Mouse (Mus musculus) cerebellum, adult 2 months (tissue): ENCODE results near the gene Meltf. TPM values are rescaled to one million over a fixed set of nuclear protein-coding genes. Genes with fewer than 3 reads are reported as not detected.
"Not testable (repeated sequence)": the region's sequence is repeated elsewhere in the genome, so short reads cannot be mapped to it uniquely, and the experiment has no call there.

ENCODE experiments used
- DNase-seq, 2 experiments: peaks; one replicate each; pipeline ENCODE4 v3.0.0; 2021
- H3K27ac ChIP-seq: fragments of 200-500 bp; 2 replicates; pipeline ENCODE4 v1.5.1; 2012; ENCODE audit warnings: low read length, control low read depth, inconsistent platforms; ENCODE audit not compliant: insufficient read depth
- H3K27me3 ChIP-seq: fragments of 200-500 bp; 2 replicates; pipeline ENCODE4 v1.6.1; 2012; ENCODE audit warnings: inconsistent platforms, mild to moderate bottlenecking, low read length, moderate library complexity; ENCODE audit not compliant: control insufficient read depth, insufficient read depth
- H3K4me1 ChIP-seq: fragments of 200-500 bp; 2 replicates; pipeline ENCODE4 v1.6.1; 2011; ENCODE audit warnings: low read length; ENCODE audit not compliant: control insufficient read depth, insufficient read depth
- H3K4me3 ChIP-seq: fragments of 200-500 bp; replicated peaks from 2 replicates; pipeline ENCODE3; 2011; ENCODE audit warnings: mild to moderate bottlenecking, low read depth, low read length, control low read depth; ENCODE audit not compliant: insufficient read depth
- CTCF ChIP-seq: fragments of 200-500 bp; IDR thresholded peaks from 2 replicates; pipeline ENCODE4 v1.5.1; 2011; ENCODE audit warnings: low read depth, mild to moderate bottlenecking, control low read depth, low read length, moderate library complexity, borderline replicate concordance; ENCODE audit not compliant: insufficient read depth
- POLR2A ChIP-seq: fragments of 200-500 bp; IDR thresholded peaks from 2 replicates; pipeline ENCODE4 v1.6.1; 2011; ENCODE audit warnings: low read length, control low read depth, borderline replicate concordance; ENCODE audit not compliant: insufficient read depth
- WGBS: fragments of 180-500 bp; shearing (Covaris S2); methylation state at CpG from one replicate; pipeline ENCODE4 v1.1.7; 2018; 5-methylcytosine and 5-hydroxymethylcytosine counted together
- polyA plus RNA-seq: library from polyadenylated mRNA; depleted of rRNA; stranded (reverse); fragments of >200 nt; gene quantifications from 2 replicates; pipeline ENCODE4 v1.2.3, GENCODE M21; 2012; rRNA removed

The Meltf gene
- polyA plus RNA-seq, 1 experiment = 0.75 TPM

GRCm38 (mm10) chr16:31940586-31940985, 62.0 kb downstream of the Meltf start:
- Histone ChIP-seq H3K27me3 (no peaks in the 10 kb centered on the region), H3K4me1 (peaks cover 17% of the 10 kb centered on the region), H3K4me3 (no peak overlapping the region), H3K27ac (no peak overlapping the region)
- TF ChIP-seq CTCF = no peak
- no peak for TF ChIP-seq POLR2A
- 79% methylated on average over 2 of the region's 2 CpGs for WGBS
- no peak for DNase-seq

DNA sequence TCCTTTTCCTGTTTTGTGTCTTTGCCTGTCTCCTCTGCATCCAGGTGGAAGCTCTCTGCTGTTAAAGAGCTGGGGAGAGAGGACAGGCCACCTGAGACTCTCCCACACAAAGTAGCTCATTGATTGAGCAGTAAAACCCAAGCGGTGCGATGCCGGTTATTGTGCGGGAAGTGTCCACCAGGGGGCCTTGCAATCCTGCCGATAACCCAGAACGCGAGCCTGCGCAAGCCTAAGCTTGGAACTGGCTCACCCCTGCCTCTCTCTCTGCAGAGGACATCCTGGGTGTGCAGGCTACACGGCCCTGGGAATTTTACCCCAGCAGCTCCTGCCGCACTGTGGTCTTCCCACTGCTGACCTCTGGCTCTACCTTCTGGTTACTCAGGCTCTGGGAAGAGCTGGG, 65.4 kb downstream of the Meltf start:
- H3K4me3 ChIP-seq = no peak overlapping the region
- 2% methylated on average over 10 of the region's 10 CpGs for WGBS
- TF ChIP-seq CTCF (peak; percentile 70; the same call in 1 of the 2 replicates), POLR2A (no peak)
- H3K4me1 ChIP-seq = peaks cover 26% of the 10 kb centered on the region
- DNase-seq = peak; percentile 75 to 83
- no peaks in the 10 kb centered on the region for H3K27me3 ChIP-seq
- H3K27ac ChIP-seq = no peak overlapping the region

- DNase-seq = peak; percentile 31 to 37
- H3K27me3 ChIP-seq = no peaks in the 10 kb centered on the region
- 23% methylated on average over 12 of the region's 12 CpGs for WGBS
- H3K4me1 ChIP-seq = peaks cover 26% of the 10 kb centered on the region
- H3K27ac ChIP-seq = no peak overlapping the region
- no peak for TF ChIP-seq POLR2A
- no peak for TF ChIP-seq CTCF
- H3K4me3 ChIP-seq = no peak overlapping the region
Measured at GRCm38 (mm10) chr16:31944698-31945255, 66.2 kb downstream of the Meltf start.

GRCm38 (mm10) chr16:31945372-31945771, 66.8 kb downstream of the Meltf start:
- no peak for TF ChIP-seq POLR2A
- TF ChIP-seq CTCF = no peak
- H3K27me3 ChIP-seq = no peaks in the 10 kb centered on the region
- H3K4me1 ChIP-seq = peaks cover 26% of the 10 kb centered on the region

GRCm38 (mm10) chr16:31945986-31946385, 67.4 kb downstream of the Meltf start:
- WGBS = 82% methylated on average over 6 of the region's 6 CpGs
- not testable (repeated sequence) for H3K27me3 ChIP-seq, DNase-seq, H3K27ac ChIP-seq, H3K4me3 ChIP-seq
- peaks cover 26% of the 10 kb centered on the region for H3K4me1 ChIP-seq

More at GRCm38 (mm10) chr16:31945372-31945771, 66.8 kb downstream of the Meltf start:
- 81% methylated on average over 6 of the region's 6 CpGs for WGBS
- H3K27ac ChIP-seq = no peak overlapping the region
- no peak for DNase-seq
- H3K4me3 ChIP-seq = no peak overlapping the region

DNA sequence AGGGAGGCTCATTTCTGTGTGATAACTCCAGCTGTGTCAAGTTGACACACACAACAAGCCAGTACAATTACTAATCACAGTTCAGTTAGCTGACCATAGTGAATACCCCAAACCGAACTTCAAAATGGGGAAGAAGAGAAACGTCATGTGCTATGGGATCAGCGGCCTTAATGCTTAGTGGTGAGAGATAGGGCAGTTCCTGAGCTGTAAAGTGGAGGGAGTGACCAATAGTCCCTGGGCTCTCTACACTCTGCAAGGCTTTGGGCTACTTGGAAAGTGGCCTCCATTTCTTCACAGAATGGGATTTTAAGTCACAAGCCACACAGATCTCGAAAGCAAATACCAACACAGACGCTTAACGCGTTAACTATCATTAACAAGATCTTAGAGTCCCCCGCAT, 68.7 kb downstream of the Meltf start:
- TF ChIP-seq CTCF = no peak
- Histone ChIP-seq H3K4me1 (peaks cover 26% of the 10 kb centered on the region), H3K27me3 (no peaks in the 10 kb centered on the region), H3K27ac (no peak overlapping the region; the same call in 1 of the 2 replicates), H3K4me3 (peak overlapping the region; percentile 91)
- 28% methylated on average over 8 of the region's 8 CpGs for WGBS
- DNase-seq = no peak

DNA sequence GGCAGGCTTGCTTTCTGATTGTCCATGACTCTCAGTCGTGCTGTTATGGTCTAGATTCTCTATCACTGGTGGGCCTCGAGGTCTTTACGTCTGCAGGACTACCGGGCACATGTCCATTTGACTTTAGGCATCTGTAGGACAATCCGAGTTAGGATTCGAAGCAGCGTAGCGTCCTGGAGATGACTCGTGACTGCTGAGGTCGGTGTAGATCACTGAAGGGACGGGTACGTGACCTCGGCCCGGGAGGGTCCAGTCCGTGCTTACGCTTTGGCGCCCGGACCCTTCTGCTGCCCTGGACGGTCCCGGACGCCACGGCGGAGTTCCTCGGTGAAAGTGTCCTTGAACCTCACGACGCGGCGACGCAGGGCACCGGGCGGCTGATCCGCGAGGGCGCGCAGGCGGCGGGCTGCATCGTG, 69.3 kb downstream of the Meltf start:
- WGBS = under 1% methylated on average over 38 of the region's 38 CpGs
- Histone ChIP-seq H3K27ac (peak overlapping the region; percentile 62), H3K27me3 (no peaks in the 10 kb centered on the region), H3K4me3 (peak overlapping the region; percentile 91), H3K4me1 (peaks cover 26% of the 10 kb centered on the region)
- no peak for DNase-seq
- TF ChIP-seq CTCF (no peak), POLR2A (no peak)

DNA sequence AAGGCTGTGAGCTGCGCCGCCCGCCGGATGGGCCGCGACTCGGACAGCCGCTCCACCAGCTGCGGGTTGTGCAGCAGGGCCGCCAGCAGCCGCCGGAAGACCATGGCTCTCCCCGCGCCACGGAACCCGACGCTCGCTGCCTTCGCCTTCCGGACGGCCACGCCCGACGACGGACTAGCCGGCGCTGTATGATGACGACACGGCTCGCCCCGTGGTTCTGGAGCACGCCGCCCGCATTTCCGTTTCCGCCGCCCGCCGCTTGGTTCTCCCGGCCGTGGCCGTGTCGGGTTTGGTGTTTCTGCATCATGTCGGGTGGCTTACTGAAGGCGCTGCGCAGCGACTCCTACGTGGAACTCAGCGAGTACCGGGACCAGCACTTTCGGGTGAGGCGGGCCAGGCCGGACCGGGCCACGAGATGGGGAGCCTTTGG, 69.8 kb downstream of the Meltf start, which contains the start of the genes 0610012G03Rik and Ncbp2:
TSS of gene 0610012G03Rik (minus strand) at position 150 of the 430 bp plus-strand sequence.
TSS of gene Ncbp2 (plus strand) at position 169 of the 430 bp plus-strand sequence.
- DNase-seq = peak; percentile 95 to 97
- Histone ChIP-seq H3K27me3 (no peaks in the 10 kb centered on the region), H3K4me3 (peak within 1 kb of the TSS; percentile 91), H3K4me1 (peaks cover 26% of the 10 kb centered on the region), H3K27ac (peak within 1 kb of the TSS; percentile 62)
- TF ChIP-seq POLR2A = peak; percentile 92
- TF ChIP-seq CTCF = no peak
- WGBS = under 1% methylated on average over 55 of the region's 55 CpGs

Other genes with a start within 250 kb of the Meltf start
- 82.2 and 85.9 TPM in 2 replicates for gene Dlg1, start 215.4 kb upstream of the Meltf start, polyA plus RNA-seq
- gene Pigz, start 55.0 kb downstream of the Meltf start, polyA plus RNA-seq = 33.1 and 34.2 TPM in 2 replicates
- gene 0610012G03Rik, start 69.7 kb downstream of the Meltf start, polyA plus RNA-seq = 66.2 and 70.7 TPM in 2 replicates
- 74.0 and 86.5 TPM in 2 replicates for gene Ncbp2, start 69.7 kb downstream of the Meltf start, polyA plus RNA-seq
- gene Senp5, start 124.5 kb downstream of the Meltf start, polyA plus RNA-seq = 23.5 and 25.0 TPM in 2 replicates
- 22.0 and 22.5 TPM in 2 replicates for gene Pak2, start 200.5 kb downstream of the Meltf start, polyA plus RNA-seq
- 27.6 and 30.3 TPM in 2 replicates for gene Pigx, start 220.9 kb downstream of the Meltf start, polyA plus RNA-seq
- 45.4 and 46.9 TPM in 2 replicates for gene Cep19, start 221.0 kb downstream of the Meltf start, polyA plus RNA-seq